Mouse (Mus musculus) thymus, postnatal 14 days (tissue): ENCODE measurements around the gene Sox5.

Experiments used
- DNase-seq: peaks from one replicate; pipeline ENCODE4 v3.0.0; 2021

Sox5 gene

DNA sequence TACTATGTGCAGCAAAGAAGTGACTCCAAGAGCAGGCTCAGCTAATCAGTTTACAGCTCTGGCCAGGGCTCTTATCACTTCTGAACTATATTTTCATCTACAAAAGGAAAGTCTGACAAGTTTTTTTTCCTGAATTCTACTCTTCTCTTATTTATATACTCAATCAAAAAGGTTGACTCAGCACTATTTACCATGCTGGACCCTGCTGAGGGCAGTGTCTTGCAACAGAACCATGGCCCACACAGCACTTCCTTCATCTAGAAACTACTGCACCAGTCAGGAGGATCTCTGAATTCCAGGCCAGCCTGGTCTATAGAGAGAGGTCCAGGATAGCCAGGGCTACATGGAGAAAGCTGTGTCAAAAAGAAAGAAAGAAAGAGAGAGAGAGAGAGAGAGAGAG, 771.5 kb downstream of the Sox5 start:
- DNase-seq = no peak

DNA sequence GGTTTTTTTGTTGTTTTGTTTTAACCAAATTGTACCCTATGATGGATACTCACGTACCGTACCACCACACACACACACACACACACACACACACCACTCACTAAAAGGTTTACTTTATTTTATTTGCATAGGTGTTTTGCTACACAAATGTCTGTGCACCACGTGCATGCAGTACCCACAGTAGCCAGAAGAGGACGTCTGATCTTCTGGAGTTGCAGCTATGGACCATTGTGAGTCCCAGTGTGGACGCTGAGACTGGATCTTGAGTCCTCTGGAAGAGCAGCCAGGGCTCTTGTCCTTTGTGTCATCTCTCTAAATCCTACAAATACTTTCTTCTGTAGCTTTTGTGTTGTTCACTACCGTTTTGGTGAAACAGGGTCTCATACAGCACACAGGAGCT, 776.6 kb downstream of the Sox5 start:
- no peak for DNase-seq

DNA sequence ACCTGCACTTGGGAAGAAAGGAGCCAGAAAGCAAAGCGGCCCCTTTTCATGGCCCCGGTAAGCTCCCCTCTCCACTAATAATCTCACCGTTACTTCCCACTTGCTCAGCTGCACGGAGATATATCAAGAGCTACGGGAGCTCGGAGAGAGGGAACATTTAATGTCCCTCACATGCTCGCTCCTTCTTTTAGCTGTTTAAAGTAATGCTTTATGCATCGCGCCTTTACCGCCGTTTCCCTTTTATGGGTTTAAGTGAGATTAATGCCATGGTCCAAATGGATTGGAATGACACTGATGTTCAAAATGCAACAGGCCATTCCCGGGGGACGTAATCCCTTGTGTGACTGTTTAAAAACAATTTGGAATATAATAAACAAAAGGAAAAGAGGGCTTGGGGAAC, 783.6 kb downstream of the Sox5 start:
- no peak for DNase-seq

DNA sequence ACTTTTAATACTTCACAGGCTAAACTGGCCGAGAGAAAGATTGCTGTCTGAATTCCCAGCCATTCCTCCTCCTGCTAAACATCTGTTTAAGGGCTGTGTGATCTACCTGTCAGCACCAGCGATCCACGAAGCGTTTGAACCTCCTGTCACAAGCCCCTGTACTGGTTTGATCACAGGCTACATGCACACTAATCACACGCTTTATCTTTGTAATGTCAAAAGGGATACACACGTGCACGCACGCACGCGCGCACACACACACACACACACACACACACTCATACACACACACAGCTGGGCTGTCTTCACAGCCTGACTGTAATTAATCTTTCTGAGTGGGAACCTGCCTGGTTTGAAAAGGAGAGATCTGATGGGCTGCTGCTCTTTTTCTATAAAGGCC, 784.2 kb downstream of the Sox5 start:
- DNase-seq = no peak

DNA sequence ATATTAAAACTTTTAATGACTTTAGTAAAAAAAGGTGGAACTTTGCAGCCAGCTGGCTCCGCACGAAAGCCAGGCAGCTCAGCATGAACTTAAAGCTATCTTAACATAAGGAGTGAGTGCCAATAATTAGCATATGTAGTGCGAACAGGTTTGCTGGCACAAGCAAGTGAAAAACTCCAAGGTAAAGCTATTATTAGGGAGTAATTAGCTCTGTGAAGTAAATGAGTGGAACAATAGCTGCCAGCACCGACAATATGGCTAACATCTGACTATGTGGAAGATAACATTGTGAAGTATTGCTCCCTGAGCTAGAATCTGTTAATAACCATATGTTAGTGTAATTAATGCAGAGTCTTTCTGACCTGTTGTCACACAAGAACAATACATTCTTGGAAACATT, 786.7 kb downstream of the Sox5 start:
- DNase-seq = no peak

DNA sequence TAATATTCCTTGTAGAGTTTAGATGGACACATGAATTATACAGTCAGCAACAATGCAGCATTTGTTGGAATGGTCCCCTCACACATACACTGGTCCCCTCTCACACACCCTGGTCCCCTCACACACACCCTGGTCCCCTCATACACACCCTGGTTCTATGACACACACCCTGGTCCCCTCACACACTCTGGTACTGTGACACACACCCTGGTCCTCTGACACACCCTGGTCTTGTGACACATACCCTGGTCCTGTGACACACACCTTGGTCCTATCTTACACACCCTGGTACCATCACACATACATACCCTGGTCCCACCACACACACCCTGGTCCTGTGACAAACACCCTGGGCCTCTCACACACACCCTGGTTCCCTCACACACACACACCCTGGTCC, 794.2 kb downstream of the Sox5 start:
- no peak for DNase-seq

DNA sequence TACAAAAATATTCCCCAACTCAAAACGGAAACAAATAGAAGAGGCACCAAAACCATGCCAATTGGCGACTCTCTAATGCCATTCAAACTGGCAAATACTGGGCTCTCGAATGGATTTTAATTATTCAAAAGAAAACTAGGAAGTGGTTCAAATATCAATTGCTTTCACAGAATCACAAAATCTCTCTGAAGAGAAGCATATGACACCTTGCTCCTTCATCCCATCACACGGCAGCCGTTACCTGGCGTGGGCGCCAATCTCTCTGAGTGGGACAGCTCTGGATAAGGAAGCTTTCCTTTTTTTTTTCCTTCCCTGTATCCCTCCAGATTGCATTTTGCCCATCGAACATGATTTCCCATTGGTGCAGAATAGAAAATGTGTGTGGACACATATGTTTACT, 801.6 kb downstream of the Sox5 start:
- no peak for DNase-seq

DNA sequence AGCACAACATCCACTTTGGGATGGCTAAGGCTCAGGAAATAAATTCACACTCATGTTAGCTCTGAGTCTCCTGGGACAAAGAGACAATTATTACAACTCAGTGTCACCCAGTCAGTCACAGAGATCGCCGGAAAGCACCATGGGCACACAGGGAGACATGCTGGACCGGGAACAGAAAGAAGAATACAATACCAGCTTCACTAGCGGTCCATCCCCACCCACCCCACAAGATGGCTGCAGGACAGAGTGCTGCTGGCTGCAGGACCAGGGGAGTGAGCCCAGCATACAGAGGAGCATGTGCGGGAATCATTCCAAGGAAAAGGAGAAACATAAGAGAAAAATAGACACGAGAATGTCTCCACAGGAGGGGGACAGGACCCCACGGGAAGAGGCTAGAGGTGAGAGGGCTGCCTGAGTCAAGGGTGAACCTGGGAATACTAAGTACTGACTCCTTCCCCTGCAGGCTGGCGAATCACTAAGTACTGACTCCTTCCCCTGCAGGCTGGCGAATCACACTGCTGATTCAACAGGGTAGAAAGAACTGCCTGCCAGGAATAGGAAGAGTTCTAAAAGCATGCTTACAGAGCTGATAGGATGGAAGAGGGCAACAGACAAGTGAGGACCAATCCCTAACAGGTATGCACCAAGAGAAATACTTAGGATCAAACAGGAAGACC, 813.9 kb downstream of the Sox5 start:
- DNase-seq = no peak

DNA sequence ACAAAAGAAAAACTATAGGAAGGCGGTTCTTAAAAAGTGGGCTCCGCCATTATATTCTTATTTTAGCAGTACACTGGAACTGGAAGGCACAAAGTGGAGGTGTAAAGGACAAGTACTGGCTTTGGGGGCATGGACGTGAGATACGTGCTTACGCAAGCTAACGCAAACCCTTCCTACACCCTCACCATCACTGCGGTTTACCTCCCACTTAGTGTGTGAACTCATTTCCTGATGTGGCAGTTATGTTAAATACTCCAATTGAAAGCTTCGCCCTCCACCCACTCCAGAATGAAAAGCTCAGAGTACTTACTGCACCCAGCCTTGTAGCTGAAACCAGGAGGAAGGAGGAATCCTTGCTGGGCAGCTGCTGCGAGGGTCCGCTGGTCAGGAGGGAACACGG, 821.3 kb downstream of the Sox5 start:
- no peak for DNase-seq

DNA sequence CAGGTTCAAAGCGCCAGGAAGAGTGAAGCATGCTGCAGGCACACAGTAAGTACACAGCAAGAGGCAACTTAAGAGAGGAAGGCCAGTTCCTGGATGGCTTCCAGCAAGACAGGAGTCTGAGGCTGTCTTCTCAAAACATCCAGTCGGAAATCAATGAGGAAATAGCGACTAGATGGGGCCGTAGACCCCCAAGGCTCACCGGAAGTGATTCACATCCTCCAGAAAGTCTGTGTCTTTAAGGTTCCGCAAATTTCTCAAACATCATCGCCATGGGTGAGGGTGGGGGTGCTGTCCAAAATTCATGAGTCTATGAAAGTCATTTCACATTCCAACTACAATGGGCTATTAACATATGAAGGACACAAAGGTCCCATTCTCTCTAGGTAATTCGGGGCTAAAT, 821.7 kb downstream of the Sox5 start:
- no peak for DNase-seq

DNA sequence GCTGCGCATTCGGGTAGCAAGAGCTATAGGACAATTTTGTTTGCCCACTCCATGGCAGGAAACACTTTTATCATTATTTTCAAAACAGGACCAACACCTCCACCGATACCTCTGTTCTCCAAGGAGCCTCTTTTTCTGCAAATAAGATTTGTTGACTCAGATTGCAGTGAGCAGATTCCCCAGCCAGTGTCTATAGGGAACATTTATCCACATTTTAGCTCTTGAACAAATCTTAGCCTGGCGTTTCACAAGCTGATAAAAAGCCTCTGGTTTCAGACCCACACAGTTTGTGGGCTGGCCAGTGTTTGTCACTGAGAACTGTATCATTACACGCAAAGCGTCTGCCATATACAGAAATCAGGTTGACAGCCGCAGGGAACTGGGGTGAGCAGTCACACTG, 823.4 kb downstream of the Sox5 start:
- no peak for DNase-seq

DNA sequence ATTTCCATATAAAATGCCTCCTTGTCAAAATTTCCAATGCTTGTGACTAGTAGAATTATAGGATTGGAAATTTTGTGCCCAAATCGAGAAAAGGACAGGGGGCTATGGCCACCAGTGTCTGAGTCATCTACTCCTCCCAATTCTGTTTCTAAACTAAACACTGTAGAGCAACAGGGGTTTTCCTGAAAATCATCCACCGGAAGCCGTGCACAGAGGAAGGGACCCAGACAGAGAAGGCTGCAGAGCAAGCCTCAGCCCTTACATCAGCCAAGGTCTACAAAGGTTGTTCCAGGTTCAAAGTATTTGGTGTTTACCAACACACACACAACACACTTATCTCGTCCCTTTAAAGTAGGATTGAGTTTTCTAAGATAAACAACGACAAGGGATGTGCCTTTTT, 824.7 kb downstream of the Sox5 start:
- DNase-seq = no peak

DNA sequence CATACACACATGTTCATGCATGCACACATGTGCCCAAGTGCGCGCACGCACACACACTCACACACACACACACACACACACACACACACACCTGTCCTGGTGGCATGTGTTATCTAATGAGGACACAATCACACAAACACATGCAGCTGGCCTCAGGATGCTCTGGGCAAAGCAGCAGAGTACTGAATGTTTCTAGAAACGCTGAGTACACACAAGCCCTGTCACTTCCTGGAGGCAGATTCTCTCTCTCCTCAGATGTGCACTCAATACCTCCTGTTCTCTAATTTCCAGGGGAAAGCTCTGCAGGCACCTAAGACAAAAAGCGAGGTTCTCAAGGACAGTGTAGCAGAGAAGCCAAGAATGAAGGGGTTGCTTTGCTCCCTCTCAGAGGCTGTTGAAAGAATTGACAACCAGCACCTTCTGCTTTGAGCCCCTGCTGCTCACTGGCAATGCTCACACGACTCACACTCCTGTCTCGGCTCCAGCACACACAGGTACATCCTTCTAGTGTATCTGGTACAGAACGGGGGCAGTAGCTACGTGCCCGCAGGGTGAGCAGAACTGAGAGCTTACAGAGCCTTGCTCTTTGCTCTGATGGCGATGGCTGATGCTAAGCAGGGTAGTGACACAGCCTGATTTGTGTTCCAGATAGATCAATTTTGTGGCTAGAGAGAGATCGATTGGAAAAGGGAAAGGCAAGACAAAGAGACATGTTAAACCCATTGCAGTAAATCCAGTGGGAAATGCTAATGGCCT, 833.0 kb downstream of the Sox5 start:
- DNase-seq = no peak

DNA sequence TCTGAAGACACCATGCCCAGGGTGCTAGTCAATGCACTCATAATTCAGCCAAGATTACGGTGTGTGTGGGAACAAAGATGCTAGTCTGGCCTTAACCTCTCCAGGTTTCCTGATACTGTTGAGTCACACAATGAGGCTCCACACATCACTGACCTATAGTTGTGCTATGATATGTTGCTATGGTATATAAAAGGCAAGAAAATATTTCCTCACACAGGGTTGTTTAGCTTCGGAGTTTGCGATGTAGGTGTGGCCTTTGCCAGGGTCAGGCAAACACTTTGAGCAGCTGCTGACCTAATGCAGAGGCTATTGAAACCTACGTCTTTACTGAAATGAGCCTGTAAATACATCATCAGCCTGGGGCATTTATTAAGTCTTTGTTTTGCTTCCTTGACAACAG, 833.7 kb downstream of the Sox5 start:
- DNase-seq = no peak

DNA sequence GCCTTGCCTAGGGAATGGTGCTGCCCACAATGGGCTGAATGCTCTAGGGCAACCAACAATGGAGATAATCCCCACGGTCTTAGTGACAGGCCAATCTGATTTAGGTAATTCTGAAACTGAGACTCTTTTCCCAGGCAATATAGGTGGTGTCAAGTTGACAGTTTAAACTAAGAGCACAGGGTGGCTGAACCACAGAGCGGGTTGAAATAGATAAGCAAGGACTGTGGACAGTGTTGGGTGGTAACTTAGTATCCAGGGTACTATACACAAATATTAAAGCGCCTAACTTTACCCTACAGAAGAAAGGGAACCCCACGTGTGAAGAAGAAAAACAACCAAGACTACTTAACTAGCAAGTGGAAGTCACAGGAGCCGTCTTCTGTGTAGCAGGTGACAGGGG, 838.7 kb downstream of the Sox5 start:
- DNase-seq = no peak

DNA sequence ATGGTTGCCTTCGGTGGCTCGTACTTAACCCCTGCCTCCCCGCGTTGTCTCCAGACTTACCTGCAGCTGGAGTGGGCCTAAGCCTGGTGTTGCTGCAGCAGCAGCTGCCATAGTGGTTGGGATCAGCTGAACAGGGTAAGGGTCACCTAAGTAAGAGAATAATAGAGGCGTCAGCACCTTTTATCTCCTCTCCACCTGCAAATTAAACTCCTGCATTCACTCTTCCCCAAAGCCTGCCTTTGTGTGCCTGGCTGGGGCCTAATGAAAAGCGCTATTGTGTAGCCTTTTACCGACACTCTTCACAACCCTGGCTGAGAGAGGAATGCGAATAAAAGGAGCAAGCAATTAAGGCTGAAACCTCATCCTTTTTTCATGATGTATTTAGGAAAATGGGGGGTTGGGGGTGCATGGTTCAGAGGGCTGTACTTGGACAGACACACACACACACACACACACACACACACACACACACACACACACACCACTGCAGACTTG, 840.4 kb downstream of the Sox5 start:
- no peak for DNase-seq

DNA sequence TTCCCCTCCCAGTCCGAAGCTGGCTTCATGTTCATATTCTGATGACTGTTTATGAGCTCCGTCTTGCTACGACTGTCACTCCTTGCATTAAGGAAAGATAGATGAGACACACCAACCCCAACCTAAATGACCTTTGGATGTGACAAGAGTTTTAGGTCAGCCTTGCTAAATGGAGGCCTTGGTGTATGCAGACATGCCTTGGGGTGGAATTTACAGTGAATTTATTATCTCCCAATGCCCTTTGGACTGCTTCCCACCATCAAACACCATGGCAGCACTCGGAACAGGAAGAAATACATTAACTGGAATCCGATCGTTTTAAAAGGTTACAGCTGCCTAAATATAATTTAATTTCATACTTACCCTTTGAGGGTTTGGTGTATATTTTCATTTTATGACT, 858.6 kb downstream of the Sox5 start:
- DNase-seq = no peak

DNA sequence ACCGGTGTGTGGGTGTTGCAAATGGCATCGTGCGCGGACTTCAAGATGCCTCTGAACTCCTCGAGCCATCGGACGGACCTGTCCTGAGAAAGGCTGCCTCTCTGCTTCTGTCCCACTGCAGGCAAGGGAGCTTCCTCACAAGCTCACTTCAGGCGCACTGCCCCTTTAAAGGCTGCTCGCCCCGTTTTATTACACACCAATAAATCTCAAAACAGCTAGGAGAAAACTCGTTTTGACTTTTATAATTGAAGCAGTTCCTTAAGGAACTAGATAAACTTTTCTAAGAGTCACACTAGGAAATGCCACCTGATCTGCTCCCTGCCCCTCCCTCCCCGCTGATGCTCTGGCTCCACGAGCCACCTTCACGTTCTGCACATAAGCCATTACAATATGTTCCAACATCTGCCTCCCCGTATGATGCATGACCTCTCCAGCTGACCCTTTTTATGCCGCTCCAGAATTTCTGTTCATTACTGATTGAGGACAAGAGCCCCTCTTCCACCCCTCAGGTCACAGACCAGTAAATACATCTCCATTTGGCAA, 863.3 kb downstream of the Sox5 start:
- no peak for DNase-seq

DNA sequence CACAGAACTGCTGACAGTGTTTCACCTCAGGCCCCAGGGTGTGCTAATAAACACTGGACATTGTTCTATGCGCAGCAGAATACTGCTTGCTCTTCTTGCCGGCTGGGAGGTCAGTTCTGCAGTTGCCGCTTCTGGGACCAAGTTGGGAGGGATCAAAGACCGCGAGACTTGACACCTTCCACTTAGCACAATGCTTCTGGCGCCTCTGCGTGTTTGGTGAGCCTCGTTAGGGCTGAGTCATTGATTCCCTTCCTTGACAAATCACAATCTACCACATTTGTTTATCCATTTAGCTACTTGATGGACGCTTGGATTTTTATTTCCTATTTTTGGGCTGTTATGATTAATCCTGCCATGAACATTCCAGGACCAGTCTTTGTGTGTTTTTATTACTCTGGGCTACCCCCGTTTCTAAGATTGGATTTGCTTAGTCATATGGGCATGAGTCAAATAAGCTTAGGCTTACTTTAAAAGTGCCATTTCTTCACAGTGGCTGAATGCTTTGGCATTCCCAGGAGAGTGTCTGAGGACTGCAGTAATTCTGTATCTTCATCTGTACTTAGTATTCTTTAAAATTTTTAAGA, 865.5 kb downstream of the Sox5 start:
- no peak for DNase-seq

DNA sequence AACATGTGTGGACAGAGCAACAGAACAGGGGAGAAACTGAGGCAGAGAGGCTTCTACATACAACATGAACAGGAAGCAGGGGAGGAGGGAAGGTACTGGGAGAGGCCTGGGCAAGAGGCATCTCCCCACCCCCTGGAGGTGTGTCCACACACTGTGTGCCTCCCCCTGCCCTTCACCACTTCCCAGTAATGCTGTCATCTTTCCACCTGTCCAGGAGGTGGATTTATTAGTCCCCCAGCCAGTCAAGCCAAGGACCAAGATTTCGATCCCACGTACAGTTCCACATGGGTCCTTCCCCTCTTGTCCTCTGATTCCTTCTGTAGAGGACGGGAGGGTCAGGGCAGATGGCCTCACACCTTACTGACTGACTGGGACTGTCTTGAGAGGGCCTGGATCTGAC, 866.1 kb downstream of the Sox5 start:
- no peak for DNase-seq

DNA sequence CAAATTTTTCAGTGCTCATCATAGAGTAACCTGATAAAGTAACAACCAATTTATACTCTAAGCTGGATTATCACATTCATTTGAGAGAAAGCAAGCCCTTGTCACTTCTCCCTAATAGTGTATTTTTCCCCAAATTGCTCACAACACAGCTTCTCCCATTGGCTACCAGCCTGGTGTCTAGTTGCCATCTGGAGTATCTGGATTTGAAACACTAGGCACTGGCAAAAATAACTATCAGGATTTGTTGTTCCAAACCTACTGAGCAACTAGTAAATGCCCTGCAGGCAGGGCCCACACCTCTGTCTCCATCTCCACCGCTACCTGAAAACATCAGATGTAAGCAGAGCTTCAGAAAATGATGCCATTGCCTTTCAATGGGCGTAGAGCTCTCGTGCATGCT, 869.5 kb downstream of the Sox5 start:
- DNase-seq = no peak

DNA sequence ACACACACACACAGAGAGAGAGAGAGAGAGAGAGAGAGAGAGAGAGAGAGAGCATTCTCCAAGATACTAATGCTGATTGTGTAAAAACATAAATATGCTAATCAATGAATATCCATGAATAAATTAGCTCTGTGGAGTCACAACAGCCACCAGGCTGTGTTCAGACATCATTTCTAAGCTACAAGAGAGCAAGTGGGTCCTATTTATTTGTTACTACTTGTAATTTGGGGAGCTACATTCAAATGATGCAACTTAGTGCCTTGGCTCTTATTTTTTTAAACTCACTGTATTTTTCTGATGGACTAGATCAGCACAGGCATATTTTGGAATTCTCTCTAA, 877.1 kb downstream of the Sox5 start:
- DNase-seq = no peak

DNA sequence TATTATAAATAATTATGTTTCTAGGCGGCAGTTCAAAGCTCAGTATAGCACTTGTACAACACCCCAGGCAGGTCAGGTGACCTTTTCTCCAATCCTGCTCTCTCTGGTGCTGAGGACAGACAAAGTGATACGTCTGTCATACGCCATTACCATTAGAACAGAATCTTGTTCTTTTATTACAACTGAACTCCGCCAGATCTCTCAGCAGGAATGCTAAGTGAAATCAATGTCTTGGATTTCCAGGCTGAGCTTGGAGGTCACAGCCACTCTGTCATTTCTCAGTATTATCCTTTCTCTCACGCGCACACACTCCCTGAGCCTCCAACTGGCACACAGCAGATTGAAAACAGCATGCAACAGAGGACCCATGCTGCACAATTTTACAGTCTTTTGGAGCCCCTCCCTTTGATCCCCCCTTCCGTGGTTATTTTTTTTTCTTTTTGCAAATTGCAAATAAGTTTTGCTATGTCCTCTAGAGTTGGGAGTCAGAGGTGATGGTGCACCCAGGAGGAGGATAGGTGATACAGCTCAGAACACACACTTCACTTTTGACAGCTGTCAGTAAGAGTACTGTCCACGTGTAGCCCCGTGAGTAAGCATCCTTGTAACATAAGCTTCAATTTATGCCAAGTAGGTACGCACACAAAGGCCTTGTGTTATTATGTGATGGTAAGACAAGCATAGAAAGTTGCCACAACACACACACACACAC, 877.6 kb downstream of the Sox5 start:
- DNase-seq = no peak

DNA sequence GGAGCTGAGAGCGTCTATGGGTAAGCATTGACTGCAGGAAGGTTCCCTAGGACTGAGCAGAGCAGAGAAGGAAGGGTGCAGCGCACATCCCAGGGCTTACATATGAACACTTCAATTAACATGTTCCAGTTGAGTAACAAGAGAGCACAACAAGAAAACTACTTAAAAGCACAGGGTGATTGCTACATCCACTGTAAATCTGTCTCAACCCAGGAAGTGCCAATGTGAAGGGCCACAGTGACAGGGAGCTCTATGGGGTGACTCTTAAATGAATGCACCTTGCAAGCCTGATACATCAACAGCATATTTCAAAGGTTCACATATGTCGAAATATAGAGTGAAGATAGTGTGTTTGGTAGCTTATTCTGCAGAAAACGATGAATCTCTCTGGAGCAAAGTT, 880.9 kb downstream of the Sox5 start:
- DNase-seq = no peak
